Mouse (Mus musculus) lung, embryonic 16.5 days (tissue): ENCODE data around the gene Pole2. TPM values are rescaled to one million over a fixed set of nuclear protein-coding genes. Genes with fewer than 3 reads are reported as not detected.
A peak's percentile ranks its signal among the peaks of the same experiment; 100 is the strongest.
"Not testable (repeated sequence)": the region's sequence is repeated elsewhere in the genome, so short reads cannot be mapped to it uniquely, and the experiment has no call there.

Experiments used
- ATAC-seq: fragments of 200-750 bp; cut with Nextera tagmentation; 2 replicates; pipeline ENCODE4 v1.8.0; 2017; ENCODE audit warnings: low read depth, mild to moderate bottlenecking, moderate library complexity
- H3K27ac ChIP-seq: fragments of 300-500 bp; sonication (generic); 2 replicates; pipeline ENCODE4 v1.5.1; 2014; ENCODE audit warnings: mild to moderate bottlenecking, control low read depth, low read length
- H3K27me3 ChIP-seq: fragments of 300-500 bp; sonication (generic); 2 replicates; pipeline ENCODE4 v1.6.1; 2014; ENCODE audit warnings: low read depth, low read length, mixed read lengths; ENCODE audit not compliant: control insufficient read depth, insufficient read depth
- H3K36me3 ChIP-seq: fragments of 300-500 bp; sonication (generic); 2 replicates; pipeline ENCODE4 v1.6.1; 2014; ENCODE audit warnings: low read length; ENCODE audit not compliant: control insufficient read depth, insufficient read depth
- H3K4me1 ChIP-seq: fragments of 300-500 bp; sonication (generic); replicated peaks from 2 replicates; pipeline ENCODE4 v1.6.1; 2014; ENCODE audit warnings: low read length, mixed read lengths; ENCODE audit not compliant: control insufficient read depth, insufficient read depth
- H3K4me2 ChIP-seq: fragments of 300-500 bp; sonication (generic); 2 replicates; pipeline ENCODE4 v1.6.1; 2014; ENCODE audit warnings: low read depth, low read length, control low read depth
- H3K4me3 ChIP-seq: fragments of 300-500 bp; sonication (generic); 2 replicates; pipeline ENCODE4 v1.5.1; 2014; ENCODE audit warnings: mild to moderate bottlenecking, low read length, control low read depth
- H3K9ac ChIP-seq: fragments of 300-500 bp; sonication (generic); 2 replicates; pipeline ENCODE4 v1.6.1; 2014; ENCODE audit warnings: low read length, control low read depth
- H3K9me3 ChIP-seq: fragments of 300-500 bp; sonication (generic); 2 replicates; pipeline ENCODE4 v1.6.1; 2016; ENCODE audit warnings: low read length; ENCODE audit not compliant: control insufficient read depth
- WGBS: fragments of 180-500 bp; shearing (Covaris S2); extraction: QIAGEN DNeasy Blood & Tissue Kit; methylation state at CpG from one replicate; pipeline ENCODE4 v1.1.7; 2014; 5-methylcytosine and 5-hydroxymethylcytosine counted together
- polyA plus RNA-seq: library from polyadenylated mRNA; unstranded; fragments of >200 nt; fragmentation: Nextera tagmentation; extraction: Ambion mirVana; gene quantifications from 2 replicates; pipeline ENCODE4 v1.2.1, GENCODE M21; 2015

Gene Pole2
- polyA plus RNA-seq, 1 experiment from 2014 or later, result 28.3 TPM

- H3K4me2 ChIP-seq, result peak within 1 kb of the TSS; percentile 91
- H3K36me3 ChIP-seq, result 0 out of 2 replicates have a peak, but pooled peaks cover 3% of the 10 kb centered on the region
- H3K4me1 ChIP-seq, result peaks cover 10% of the 10 kb centered on the region
- WGBS, result 0% methylated on average over 40 of the region's 40 CpGs
- peak within 1 kb of the TSS; percentile 83 for H3K9ac ChIP-seq
- peak; percentile 94 for ATAC-seq
- peak within 1 kb of the TSS; percentile 93 for H3K4me3 ChIP-seq
- no peaks in the 10 kb centered on the region for H3K27me3 ChIP-seq
- no peaks in the 10 kb centered on the region for H3K9me3 ChIP-seq
- H3K27ac ChIP-seq, result peak within 1 kb of the TSS; percentile 82
Observed at GRCm38 (mm10) chr12:69168461-69169106, 59.4 kb downstream of the Pole2 start, which contains the start of gene Lrr1. Gene Lrr1, plus strand, starts transcription at chr12:69168814.

GRCm38 (mm10) chr12:69167656-69168460, 60.1 kb downstream of the Pole2 start:
- Histone ChIP-seq H3K9me3 (no peaks in the 10 kb centered on the region), H3K4me3 (peak overlapping the region; percentile 93), H3K36me3 (no peaks in the 10 kb centered on the region), H3K4me2 (peak overlapping the region; percentile 91), H3K4me1 (peaks cover 10% of the 10 kb centered on the region), H3K27ac (peak overlapping the region; percentile 82), H3K27me3 (no peaks in the 10 kb centered on the region), H3K9ac (peak overlapping the region; percentile 83)
- ATAC-seq, result peak; percentile 42
- 7% methylated on average over 18 of the region's 18 CpGs for WGBS

GRCm38 (mm10) chr12:69166861-69167581, 61.0 kb downstream of the Pole2 start:
- H3K9me3 ChIP-seq, H3K27ac ChIP-seq, H3K4me2 ChIP-seq, H3K9ac ChIP-seq, H3K4me3 ChIP-seq, H3K36me3 ChIP-seq, ATAC-seq, H3K27me3 ChIP-seq: not testable (repeated sequence)
- WGBS, result 68% methylated on average over 8 of the region's 8 CpGs
- H3K4me1 ChIP-seq, result peaks cover 10% of the 10 kb centered on the region

- ATAC-seq, result no peak
- H3K4me2 ChIP-seq, result no peak overlapping the region
- no peaks in the 10 kb centered on the region for H3K36me3 ChIP-seq
- H3K9me3 ChIP-seq, result no peaks in the 10 kb centered on the region
- no peaks in the 10 kb centered on the region for H3K27me3 ChIP-seq
- no peak overlapping the region for H3K9ac ChIP-seq
- H3K27ac ChIP-seq, result no peak overlapping the region
- H3K4me3 ChIP-seq, result no peak overlapping the region
- 39% methylated on average over 3 of the region's 3 CpGs for WGBS
- H3K4me1 ChIP-seq, result peaks cover 8% of the 10 kb centered on the region; the same call in 1 of the 2 replicates
Observed at GRCm38 (mm10) chr12:69164904-69165303, 63.1 kb downstream of the Pole2 start.

GRCm38 (mm10) chr12:69163586-69163985, 64.4 kb downstream of the Pole2 start:
- H3K36me3 ChIP-seq, H3K4me3 ChIP-seq, ATAC-seq, H3K27me3 ChIP-seq, H3K27ac ChIP-seq, H3K4me2 ChIP-seq, H3K9ac ChIP-seq, H3K9me3 ChIP-seq, H3K4me1 ChIP-seq: not testable (repeated sequence)
- WGBS, result 78% methylated on average over 4 of the region's 4 CpGs

GRCm38 (mm10) chr12:69160677-69161076, 67.3 kb downstream of the Pole2 start:
- H3K36me3 ChIP-seq, result peaks cover 16% of the 10 kb centered on the region
- not testable (repeated sequence) for H3K27ac ChIP-seq, H3K9me3 ChIP-seq, H3K4me2 ChIP-seq, H3K9ac ChIP-seq, ATAC-seq, H3K4me3 ChIP-seq, H3K4me1 ChIP-seq, H3K27me3 ChIP-seq
- WGBS, result 70% methylated on average over 2 of the region's 2 CpGs

- no peak overlapping the region for H3K9ac ChIP-seq
- H3K4me1 ChIP-seq, result 0 out of 2 replicates have a peak, but pooled peaks cover 2% of the 10 kb centered on the region
- no peaks in the 10 kb centered on the region for H3K9me3 ChIP-seq
- H3K27ac ChIP-seq, result 0 out of 2 replicates have a peak overlapping the region, but pooled peaks have one; percentile 61
- H3K4me3 ChIP-seq, result peak overlapping the region; percentile 29
- 3% methylated on average over 9 of the region's 9 CpGs for WGBS
- peak overlapping the region; percentile 39 for H3K4me2 ChIP-seq
- H3K27me3 ChIP-seq, result no peaks in the 10 kb centered on the region
- ATAC-seq, result no peak
- peaks cover 16% of the 10 kb centered on the region for H3K36me3 ChIP-seq
Observed at GRCm38 (mm10) chr12:69159578-69159940, 68.4 kb downstream of the Pole2 start.

- Histone ChIP-seq H3K27ac (peak within 1 kb of the TSS; percentile 94), H3K36me3 (peaks cover 16% of the 10 kb centered on the region), H3K9ac (peak within 1 kb of the TSS; percentile 87), H3K4me2 (peak within 1 kb of the TSS; percentile 60), H3K4me3 (peak within 1 kb of the TSS; percentile 70)
- not testable (repeated sequence) for H3K27me3 ChIP-seq, H3K4me1 ChIP-seq, H3K9me3 ChIP-seq
- 0% methylated on average over 57 of the region's 68 CpGs for WGBS
- ATAC-seq, result peak; percentile 99
Observed at GRCm38 (mm10) chr12:69158765-69159577, 69.0 kb downstream of the Pole2 start, which contains the start of gene Rps29. Gene Rps29, minus strand, starts transcription at chr12:69159186.
